Mouse (Mus musculus) lung, postnatal 25 days (tissue): Measurements from ENCODE around the gene Ggta1.
A peak's percentile ranks its signal among the peaks of the same experiment; 100 is the strongest.

ENCODE experiments used
- DNase-seq: peaks from one replicate; pipeline ENCODE4 v3.0.0; 2022; ENCODE audit warnings: low spot score

The Ggta1 gene

GRCm38 (mm10) chr2:35490458-35491111 is 27.6 kb upstream of the Ggta1 start:
- no peak for DNase-seq

DNA sequence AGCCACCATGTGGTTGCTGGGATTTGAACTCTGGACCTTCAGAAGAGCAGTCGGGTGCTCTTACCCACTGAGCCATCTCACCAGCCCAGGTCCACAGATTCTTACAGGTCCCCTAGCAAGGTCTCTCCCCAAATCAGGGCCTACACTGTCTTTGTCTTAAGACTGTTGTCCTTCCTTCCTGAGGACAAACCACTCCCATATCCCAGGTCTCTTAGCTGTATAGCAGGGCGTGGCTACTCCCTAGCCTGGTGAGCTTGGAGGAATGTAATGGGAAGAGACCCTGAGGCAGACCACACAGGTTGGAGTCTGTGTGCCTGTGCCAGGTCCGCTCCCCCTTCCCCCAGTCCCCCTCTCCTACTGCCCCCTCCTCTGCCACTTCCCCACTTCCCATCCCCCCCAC is 24.7 kb upstream of the Ggta1 start:
- no peak for DNase-seq

DNA sequence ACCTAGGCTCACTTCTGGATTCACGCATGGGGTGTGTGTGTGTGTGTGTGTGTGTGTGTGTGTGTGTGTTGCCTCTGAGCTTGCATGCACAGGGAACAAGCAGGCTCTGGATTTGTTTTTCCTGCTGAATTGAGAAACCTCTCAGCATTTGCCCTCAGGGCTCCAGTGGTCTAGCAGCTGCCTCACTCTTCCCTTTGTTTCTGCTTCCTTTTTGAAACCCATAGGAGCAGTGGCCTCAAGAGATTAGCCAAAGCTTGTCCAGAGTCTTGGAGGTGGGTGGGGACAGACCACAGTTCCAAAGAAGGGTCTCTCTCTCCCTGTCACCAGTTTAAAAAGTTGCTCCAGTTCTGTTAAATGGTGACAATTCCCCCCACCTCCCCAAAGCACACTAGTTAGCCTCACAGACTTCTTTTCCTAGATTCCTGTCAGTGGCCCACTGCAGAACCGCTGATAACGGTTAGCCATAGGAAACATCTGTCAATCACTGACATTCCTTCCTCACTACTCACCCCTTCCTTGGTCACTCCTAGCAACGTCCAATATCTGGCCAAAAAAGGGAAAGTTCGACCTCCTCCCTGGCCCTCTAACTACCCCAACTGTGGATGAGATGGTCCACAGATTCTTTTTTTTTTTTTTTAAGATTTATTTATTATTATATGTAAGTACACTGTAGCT is 24.1 kb upstream of the Ggta1 start:
- no peak for DNase-seq

GRCm38 (mm10) chr2:35484102-35484501 is 21.1 kb upstream of the Ggta1 start:
- DNase-seq: no peak

DNA sequence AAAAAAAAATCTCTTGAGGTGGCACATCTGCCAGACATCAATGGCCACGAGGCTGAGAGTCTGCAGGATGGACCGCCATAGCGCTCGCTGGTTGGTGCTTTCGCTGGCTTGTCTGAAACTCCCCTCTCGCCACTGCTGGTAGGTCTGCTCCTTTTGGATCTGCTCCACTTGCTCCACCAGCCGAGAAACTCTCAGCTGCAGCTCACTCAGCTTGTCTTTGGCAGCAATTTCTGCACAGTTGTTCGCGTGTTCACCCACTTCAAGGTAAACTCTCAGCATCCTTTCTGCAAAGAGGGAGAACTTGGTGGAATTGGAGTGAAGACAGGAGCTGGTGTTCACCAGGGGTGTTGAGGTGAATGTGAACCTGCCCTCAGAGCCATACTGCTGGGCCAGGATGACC is 20.4 kb upstream of the Ggta1 start:
- no peak for DNase-seq

DNA sequence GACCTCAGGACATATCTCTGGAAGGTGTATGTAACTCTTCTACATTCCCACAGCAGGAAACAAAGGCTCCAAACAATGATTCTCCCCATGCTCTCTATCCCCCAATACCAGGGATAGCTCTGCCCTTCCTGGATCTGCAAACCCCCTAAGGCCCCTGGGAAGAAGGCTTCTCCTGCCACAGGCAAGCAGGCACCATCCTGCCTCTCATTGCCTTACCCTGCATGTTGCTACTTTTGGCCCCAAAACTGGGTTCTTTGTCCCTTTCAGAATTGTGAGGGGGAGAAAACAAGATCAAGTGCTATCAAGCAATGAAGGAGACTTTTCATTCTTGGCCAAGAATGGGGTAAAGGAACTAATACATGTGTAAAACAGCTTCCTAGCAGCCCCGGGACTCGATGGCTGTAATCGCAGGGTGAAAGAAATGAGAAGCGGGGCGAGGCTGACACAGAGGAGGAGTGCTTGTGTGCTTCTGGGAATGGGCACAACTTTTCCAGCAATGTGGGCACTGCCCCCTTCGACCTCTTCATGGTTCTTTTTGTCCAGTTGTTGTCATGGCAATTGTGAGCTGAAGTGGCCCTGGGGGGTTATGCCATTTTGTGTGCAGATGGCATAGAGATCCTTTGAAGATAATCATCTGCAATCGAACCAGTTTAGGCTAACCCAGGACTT is 18.4 kb upstream of the Ggta1 start:
- no peak for DNase-seq

DNA sequence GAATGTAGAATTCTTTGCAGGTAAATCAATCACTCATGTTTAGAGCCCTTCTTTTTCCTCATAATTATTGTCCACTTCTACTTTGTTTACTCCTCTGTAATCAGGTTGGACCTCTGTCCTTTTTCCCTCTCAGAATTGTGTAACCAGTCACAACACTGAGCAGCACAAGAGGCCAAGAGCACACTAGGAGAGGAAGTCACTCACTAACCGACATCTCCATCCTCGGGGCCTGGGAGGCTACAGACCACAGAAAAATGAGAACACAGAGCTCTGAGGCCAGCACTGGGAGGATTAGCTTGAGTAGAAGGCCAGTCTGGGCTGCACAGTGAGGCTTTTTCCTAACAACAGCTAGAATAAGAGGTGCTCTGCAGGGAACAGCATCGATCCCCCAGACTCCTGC is 17.0 kb upstream of the Ggta1 start:
- no peak for DNase-seq

DNA sequence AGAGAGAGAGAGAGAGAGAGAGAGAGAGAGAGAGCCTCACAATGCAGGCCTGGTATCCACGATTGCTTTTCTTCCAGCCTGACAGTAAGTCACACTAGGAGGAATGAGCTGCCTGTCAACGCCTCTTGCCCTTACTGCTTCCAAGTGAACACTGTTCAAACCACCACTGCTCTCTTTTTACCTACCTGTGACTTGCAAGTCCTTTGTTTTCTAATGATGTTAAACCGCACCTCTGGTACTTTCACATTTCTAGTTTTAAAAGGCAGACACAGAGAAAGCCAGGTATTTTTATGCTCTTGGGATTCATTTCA is 15.7 kb upstream of the Ggta1 start:
- DNase-seq: no peak

DNA sequence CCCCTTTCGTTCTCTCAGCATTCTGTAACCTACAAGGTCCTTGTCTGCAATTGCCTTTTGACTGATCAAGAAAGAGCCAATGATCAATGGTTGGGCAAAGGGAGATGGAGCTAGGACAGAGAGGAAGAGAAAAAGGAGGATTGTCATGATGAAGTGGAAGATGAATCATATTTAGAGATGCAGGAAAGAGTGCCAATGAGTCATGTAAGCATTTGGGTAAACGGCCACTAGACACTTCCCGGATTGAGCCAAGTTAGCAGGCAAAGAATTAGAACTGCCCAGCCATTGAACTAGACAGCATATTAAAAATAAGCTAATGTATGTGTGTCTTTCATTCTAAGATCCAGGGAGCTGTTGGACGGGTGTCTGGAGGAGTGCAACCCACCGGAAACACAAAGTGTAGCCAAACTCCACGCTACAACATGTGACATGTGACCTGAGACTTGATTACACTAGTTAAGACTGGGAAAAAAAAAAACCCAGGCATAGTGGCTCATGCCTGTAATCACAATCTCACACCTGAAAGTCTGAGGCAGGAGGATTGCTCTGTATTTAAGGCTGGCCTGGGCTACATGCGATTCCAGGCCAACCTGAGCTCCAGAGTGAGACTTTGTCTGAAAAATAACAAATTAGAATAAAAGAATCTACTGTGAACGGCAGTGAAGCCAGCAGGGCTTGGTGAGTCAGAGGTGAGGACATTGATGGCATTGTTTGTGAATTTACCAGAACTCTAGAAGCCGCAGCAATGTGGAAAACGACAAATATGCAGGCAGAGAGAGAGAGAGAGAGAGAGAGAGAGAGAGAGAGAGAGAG is 15.2 kb upstream of the Ggta1 start:
- DNase-seq: no peak

- no peak for DNase-seq
Observed at GRCm38 (mm10) chr2:35477321-35477720, 14.3 kb upstream of the Ggta1 start.

GRCm38 (mm10) chr2:35474916-35475315 is 11.9 kb upstream of the Ggta1 start:
- DNase-seq: no peak

GRCm38 (mm10) chr2:35469266-35469665 is 6.2 kb upstream of the Ggta1 start:
- no peak for DNase-seq

GRCm38 (mm10) chr2:35468276-35468675 is 5.2 kb upstream of the Ggta1 start:
- DNase-seq: no peak

GRCm38 (mm10) chr2:35467855-35468254 is 4.8 kb upstream of the Ggta1 start:
- DNase-seq: no peak

DNA sequence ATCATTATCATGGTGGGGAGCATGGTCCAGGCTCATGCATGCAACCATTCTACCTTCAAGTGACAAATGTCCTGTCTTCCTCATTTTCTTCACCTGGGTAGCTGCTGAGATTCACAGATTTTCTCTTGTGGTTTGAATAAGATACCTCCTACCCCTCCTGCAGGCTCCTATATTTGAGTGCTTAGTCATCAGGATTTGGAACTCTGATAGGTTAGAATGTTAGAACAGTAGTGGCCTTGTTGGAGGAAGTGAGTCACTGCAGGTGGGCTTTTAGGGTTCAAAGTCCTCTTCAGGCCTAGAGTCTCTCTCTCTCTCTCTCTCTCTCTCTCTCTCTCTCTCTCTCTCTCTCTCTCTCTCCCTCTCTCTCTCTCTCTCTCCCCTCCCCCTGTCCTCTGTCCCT is 2.6 kb upstream of the Ggta1 start:
- DNase-seq: no peak

GRCm38 (mm10) chr2:35464548-35464947 is 1.5 kb upstream of the Ggta1 start:
- DNase-seq: no peak

DNA sequence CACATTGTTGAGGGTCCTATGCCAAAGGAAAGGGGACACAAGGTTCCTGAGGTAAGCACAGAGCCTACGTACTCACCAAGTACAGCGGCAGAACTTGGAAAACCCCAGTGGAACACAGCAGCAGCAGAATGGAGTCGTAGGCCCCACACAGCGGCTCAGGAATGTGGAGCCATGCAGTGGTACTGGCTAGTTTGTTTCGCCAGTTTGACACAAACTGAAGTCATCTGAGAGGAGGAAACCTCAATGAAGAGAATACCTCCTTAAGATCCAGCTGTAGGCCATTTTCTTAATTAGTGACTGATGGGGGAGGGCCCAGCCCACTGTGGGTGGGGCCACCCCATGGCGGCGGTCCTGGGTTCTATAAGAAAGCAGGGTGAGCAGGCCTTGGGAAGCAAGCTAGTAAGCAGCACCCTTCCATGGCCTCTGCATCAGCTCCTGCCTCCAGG is 1.1 kb upstream of the Ggta1 start:
- no peak for DNase-seq

GRCm38 (mm10) chr2:35463372-35464088 is 499 bp upstream of the Ggta1 start:
- DNase-seq: peak; percentile 86

DNA sequence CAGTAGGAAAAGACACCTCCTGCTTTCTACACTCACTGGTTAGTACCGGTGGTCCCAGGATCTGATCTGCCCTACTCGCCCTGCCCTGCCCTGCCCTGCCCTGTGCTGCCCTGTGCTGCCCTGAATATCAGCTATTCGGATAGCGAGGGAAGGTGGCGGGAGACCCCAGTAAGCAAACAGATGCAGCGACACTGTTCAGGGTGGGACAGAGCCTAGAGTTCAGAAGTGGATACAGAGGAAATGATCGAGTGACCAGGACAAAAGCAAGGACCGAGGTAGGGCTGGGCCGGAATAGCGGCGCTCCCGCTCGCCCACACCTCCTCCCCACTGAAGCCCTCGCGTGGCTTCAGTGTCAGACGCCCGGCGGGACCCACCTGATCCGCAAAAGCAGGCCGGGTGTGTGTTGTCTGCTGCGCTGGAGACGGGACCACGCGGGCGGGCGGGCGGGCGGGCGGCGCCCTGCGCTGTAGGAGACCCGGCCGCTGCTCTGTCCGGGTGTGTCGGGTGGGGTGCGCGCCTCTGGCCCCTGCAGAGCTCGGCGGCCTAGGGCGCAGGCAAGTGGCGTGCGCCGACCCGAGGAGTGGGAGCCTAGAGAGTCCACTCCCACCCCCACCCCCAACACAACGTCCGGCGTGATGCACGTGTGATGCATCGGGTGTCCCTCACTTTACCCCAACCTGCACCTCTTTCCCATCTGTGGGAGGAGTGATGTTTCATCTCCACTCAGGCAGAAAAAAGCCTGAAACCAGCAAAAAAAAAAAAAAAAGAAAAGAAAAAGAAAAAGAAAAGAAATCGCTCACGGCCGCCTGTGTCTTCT is 852 bp downstream of the Ggta1 start:
- DNase-seq: no peak

- peak; percentile 62 for DNase-seq
Observed at GRCm38 (mm10) chr2:35461131-35461947, 1.7 kb downstream of the Ggta1 start.
